In genomic region chr8:92357398-92357981, GRCm38 (mm10) we compare ENCODE assay signal across 9 mouse cellular contexts. TPM values are rescaled to one million over a fixed set of nuclear protein-coding genes. Genes with fewer than 3 reads are reported as not detected.
DNase-seq lines count a peak whose midpoint lies in the region; ATAC-seq lines count a peak whose summit lies in the region.
"Had no signal": no experiment of that assay in that cellular context is flagged by ENCODE, and none has a peak within 500 bp of the region (broad histone marks: within the 10 kb centered on the region; RNA-seq: fewer than 3 reads in every experiment).

TSS of gene Irx5 (plus strand) at chr8:92357625.

- peaks cover 10% of the 10 kb centered on the region for H3K36me3 ChIP-seq in embryonic facial prominence, embryonic 13.5 days
- H3K36me3 ChIP-seq in heart, embryonic 13.5 days: no peaks in the 10 kb centered on the region; the same call in 1 of the 2 replicates
- H3K36me3 ChIP-seq in kidney, embryonic 16.5 days (ENCODE audit: insufficient read depth, low read length): no peaks in the 10 kb centered on the region
- H3K36me3 ChIP-seq in stomach, embryonic 15.5 days: no peaks in the 10 kb centered on the region

- H3K4me3 ChIP-seq in embryonic facial prominence, embryonic 13.5 days: peak within 1 kb of the TSS; percentile 72
- H3K4me3 ChIP-seq in heart, embryonic 13.5 days: peak within 1 kb of the TSS; percentile 65
- peak within 1 kb of the TSS; percentile 73 for H3K4me3 ChIP-seq in kidney, embryonic 16.5 days (ENCODE audit: low read length)
- H3K4me3 ChIP-seq in stomach, embryonic 15.5 days (replicated peaks): peak within 1 kb of the TSS; percentile 76

- H3K9ac ChIP-seq in embryonic facial prominence, embryonic 13.5 days: peak within 1 kb of the TSS; percentile 96
- H3K9ac ChIP-seq in heart, embryonic 13.5 days: peak within 1 kb of the TSS; percentile 91
- peak within 1 kb of the TSS; percentile 75 for H3K9ac ChIP-seq in kidney, embryonic 16.5 days (replicated peaks; ENCODE audit: low read length)
- peak within 1 kb of the TSS; percentile 1; the same call in 1 of the 2 replicates for H3K9ac ChIP-seq in stomach, embryonic 15.5 days

- peak; percentile 73 for ATAC-seq in embryonic facial prominence, embryonic 13.5 days (ENCODE audit: insufficient number of reproducible peaks, insufficient read depth, low FRiP score, low TSS enrichment, low read depth)
- ATAC-seq in heart, embryonic 13.5 days (ENCODE audit: extremely low read depth, insufficient number of reproducible peaks, low FRiP score, low TSS enrichment): no peak
- ATAC-seq in kidney, embryonic 16.5 days (ENCODE audit: low FRiP score, low TSS enrichment): peak; percentile 29
- peak; percentile 31; the same call in 1 of the 2 replicates for ATAC-seq in stomach, embryonic 15.5 days (ENCODE audit: insufficient read depth, low FRiP score, low read depth)

- H3K9me3 ChIP-seq in embryonic facial prominence, embryonic 13.5 days: no peaks in the 10 kb centered on the region
- no peaks in the 10 kb centered on the region for H3K9me3 ChIP-seq in heart, embryonic 13.5 days
- H3K9me3 ChIP-seq in kidney, embryonic 16.5 days (ENCODE audit: low read length): no peaks in the 10 kb centered on the region
- H3K9me3 ChIP-seq in stomach, embryonic 15.5 days: no peaks in the 10 kb centered on the region

- H3K4me2 ChIP-seq in embryonic facial prominence, embryonic 13.5 days: peak within 1 kb of the TSS; percentile 82
- peak within 1 kb of the TSS; percentile 86 for H3K4me2 ChIP-seq in heart, embryonic 13.5 days
- peak within 1 kb of the TSS; percentile 82 for H3K4me2 ChIP-seq in kidney, embryonic 16.5 days (replicated peaks; ENCODE audit: low read depth, low read length)
- H3K4me2 ChIP-seq in stomach, embryonic 15.5 days: peak within 1 kb of the TSS; percentile 75

- H3K27me3 ChIP-seq in embryonic facial prominence, embryonic 13.5 days: peaks cover 40% of the 10 kb centered on the region
- H3K27me3 ChIP-seq in heart, embryonic 13.5 days (replicated peaks): peaks cover 70% of the 10 kb centered on the region
- H3K27me3 ChIP-seq in kidney, embryonic 16.5 days (ENCODE audit: insufficient read depth, low read length): peaks cover 86% of the 10 kb centered on the region
- H3K27me3 ChIP-seq in stomach, embryonic 15.5 days (replicated peaks): peaks cover 80% of the 10 kb centered on the region

- under 1% methylated on average over 47 of the region's 47 CpGs for WGBS in embryonic facial prominence, embryonic 13.5 days
- WGBS in heart, embryonic 13.5 days: 1% methylated on average over 40 of the region's 47 CpGs
- WGBS in kidney, embryonic 16.5 days: under 1% methylated on average over 39 of the region's 47 CpGs
- WGBS in stomach, embryonic 15.5 days: under 1% methylated on average over 42 of the region's 47 CpGs

- DNase-seq in ES-CJ7 (ENCODE audit: low read depth, low spot score): peak; percentile 80
- peak; percentile 48 to 61 for DNase-seq in adrenal gland, adult 18-20 months (ENCODE audit: low spot score in 2 of 2)
- peak; percentile 88 for DNase-seq in lung, postnatal 25 days (ENCODE audit: low spot score)
- DNase-seq in thymus, postnatal 10 days (ENCODE audit: low spot score in 2 of 2): no peak

- H3K27ac ChIP-seq in embryonic facial prominence, embryonic 13.5 days: peak within 1 kb of the TSS; percentile 98
- H3K27ac ChIP-seq in heart, embryonic 13.5 days (replicated peaks): peak within 1 kb of the TSS; percentile 91
- peak within 1 kb of the TSS; percentile 58 for H3K27ac ChIP-seq in kidney, embryonic 16.5 days (ENCODE audit: low read length)
- peak within 1 kb of the TSS; percentile 74 for H3K27ac ChIP-seq in stomach, embryonic 15.5 days

- peaks cover 44% of the 10 kb centered on the region for H3K4me1 ChIP-seq in embryonic facial prominence, embryonic 13.5 days
- H3K4me1 ChIP-seq in heart, embryonic 13.5 days: peaks cover 60% of the 10 kb centered on the region
- peaks cover 37% of the 10 kb centered on the region for H3K4me1 ChIP-seq in kidney, embryonic 16.5 days (ENCODE audit: insufficient read depth, low read length)
- H3K4me1 ChIP-seq in stomach, embryonic 15.5 days: peaks cover 37% of the 10 kb centered on the region

RNA-seq across cellular contexts. Expression of gene Irx5, which starts in this region (rescaled TPM):
- 1 to 10 TPM; 1.0 to 2.0 TPM for total RNA-seq in adrenal gland, adult 18-20 months (2021)
- 21.2 and 27.2 TPM in 2 replicates for polyA plus RNA-seq in embryonic facial prominence, embryonic 13.5 days (2015; fragmentation: Nextera tagmentation; extraction: Ambion mirVana)
- polyA plus RNA-seq in heart, embryonic 13.5 days (2015; fragmentation: Nextera tagmentation; extraction: Ambion mirVana): 7.7 and 8.5 TPM in 2 replicates
- polyA plus RNA-seq in kidney, embryonic 16.5 days (2015; fragmentation: Nextera tagmentation; extraction: Ambion mirVana): 1.4 and 2.6 TPM in 2 replicates
- 1.7 and 3.5 TPM in 2 replicates for polyA plus RNA-seq in stomach, embryonic 15.5 days (2015; fragmentation: Nextera tagmentation; extraction: Ambion mirVana)
- total RNA-seq: hematopoietic stem cell, adult 5-6 weeks had no signal

Comparison
In these comparisons a context has a peak if more than half of its experiments do, and no peak if none do; other contexts are left out.
1. DNase-seq: peak in ES-CJ7 (single experiment), adrenal gland, adult 18-20 months (2 of 2) and lung, postnatal 25 days (single experiment); none in thymus, postnatal 10 days (0 of 2).
2. H3K9ac ChIP-seq: peak in every context shown above with its lines; median percentile 96 in embryonic facial prominence, embryonic 13.5 days; 91 in heart, embryonic 13.5 days; 75 in kidney, embryonic 16.5 days; 1 in stomach, embryonic 15.5 days.
3. Peak in every context shown above with its lines, with median percentiles within 50 percentile points of each other: H3K27ac ChIP-seq, H3K4me2 ChIP-seq and H3K4me3 ChIP-seq.